Mouse (Mus musculus) frontal cortex, postnatal 25 days (tissue): ENCODE results near the gene Gp1ba.

Experiments used
- DNase-seq, 2 experiments: peaks; one replicate each; pipeline ENCODE4 v3.0.0; 2022; ENCODE audit warnings: low spot score in 2 of 2

The Gp1ba gene

DNA sequence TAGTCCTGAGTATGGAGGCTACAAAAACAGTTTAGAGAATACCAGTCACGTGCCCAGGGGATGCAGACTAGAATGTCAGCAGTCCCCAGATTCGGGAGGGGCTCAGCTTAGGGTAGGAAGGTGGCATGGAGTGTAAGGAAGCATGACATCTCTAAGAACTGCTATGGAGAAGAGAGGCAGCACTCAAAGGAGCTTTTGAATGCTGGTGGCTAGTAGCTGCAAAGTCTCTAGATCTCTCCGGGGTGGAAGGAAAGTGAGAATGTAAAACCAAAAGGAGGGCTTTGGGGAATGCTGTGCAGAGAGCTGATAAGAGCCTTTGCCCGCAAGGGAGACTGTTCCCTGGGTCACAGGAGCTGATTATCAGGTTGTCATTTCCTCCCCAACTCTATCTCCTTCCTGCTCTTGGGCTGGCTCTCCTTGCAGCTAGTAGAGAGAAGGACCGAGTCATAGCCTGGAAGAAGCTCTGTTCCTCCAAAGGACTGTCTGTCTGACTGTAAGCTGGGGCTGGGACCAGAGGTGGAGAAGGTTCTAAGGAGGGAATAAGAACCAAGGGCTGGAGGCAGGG, at the start of gene Gp1ba:
Gp1ba (plus strand) TSS at position 409 of the 565 bp plus-strand sequence.
- peak in 1 of 2 experiments; percentile 1 for DNase-seq

DNA sequence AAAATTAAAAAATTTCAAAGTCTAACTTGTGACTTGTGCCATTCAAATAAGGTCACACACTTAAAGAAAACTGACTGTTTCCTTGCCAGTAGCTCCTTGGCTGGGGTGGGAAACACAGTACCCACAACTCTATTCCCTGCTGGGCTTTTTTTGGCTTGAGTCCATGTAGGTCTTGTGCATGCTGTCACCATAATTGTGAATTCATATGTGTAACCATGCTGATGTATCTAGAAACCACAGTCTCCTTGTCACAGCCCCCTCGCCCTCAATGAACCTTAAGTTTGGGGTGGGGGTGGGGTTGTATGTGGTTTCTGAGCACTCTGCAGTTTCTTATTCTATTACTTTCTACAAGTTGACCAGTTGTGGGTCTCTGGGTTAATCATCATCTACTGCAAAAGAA, 47.2 kb upstream of the Gp1ba start:
- DNase-seq: no peak

- DNase-seq: no peak
These were observed 44.5 kb upstream of the Gp1ba start for GRCm38 (mm10) chr11:70594253-70594989.

DNA sequence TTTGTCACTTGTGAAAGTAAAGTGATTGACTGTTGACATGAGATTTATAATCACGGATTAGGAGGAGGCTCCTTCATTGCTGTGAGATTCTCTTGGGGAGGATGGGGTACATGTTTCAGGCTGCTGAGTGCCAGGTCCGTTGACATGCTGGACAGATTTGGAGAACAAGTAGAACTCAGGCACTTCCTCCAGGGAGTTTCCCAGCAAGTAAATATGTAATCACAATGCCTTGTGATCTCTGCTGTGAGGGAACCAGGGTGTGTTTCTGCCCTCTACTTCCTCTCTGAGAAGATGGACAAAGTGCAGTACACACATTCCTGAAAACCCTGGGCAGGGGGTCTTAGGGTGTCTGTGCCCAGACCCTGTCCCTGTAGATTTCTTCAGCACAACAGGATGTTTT, 43.3 kb upstream of the Gp1ba start:
- no peak for DNase-seq

DNA sequence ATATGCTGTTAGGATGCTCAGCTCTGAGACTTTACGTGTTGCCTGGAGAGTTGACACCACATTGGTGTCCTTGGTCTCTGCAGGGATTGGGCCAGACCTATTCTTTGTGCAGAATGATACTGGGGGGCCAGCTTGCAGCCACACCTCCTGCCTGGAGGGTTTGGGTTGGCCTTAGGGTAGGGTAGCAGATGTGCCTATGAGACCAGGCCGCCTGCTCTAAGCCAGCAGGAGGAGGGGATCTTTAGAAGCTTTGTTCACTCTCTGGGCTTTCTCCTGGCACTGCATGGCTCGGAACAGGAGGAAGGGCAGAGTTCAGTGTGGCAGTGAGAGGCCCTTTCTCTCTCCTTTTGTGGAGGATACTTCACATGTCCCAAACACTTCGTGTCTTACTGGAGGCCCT, 42.8 kb upstream of the Gp1ba start:
- no peak for DNase-seq

DNA sequence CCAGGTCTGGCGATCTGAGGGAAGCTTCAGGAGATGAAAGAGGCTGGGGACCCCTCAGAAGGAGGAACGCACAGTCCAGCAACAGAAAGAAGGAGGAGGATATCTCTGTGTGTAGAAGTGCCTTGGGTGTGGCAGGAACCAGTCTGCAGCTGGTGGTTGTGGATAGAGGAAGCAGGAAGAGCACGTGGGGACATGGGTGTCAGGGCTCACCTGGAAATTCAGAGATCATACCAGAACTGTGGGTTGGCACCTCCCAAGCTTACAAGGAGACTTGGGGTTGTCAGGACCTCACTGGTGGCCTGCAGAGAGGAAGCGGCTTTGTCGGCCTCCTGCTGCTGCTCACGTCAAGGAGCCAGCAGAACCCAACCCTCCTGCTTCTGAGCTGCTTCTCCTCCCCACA, 41.6 kb upstream of the Gp1ba start:
- DNase-seq: no peak

DNA sequence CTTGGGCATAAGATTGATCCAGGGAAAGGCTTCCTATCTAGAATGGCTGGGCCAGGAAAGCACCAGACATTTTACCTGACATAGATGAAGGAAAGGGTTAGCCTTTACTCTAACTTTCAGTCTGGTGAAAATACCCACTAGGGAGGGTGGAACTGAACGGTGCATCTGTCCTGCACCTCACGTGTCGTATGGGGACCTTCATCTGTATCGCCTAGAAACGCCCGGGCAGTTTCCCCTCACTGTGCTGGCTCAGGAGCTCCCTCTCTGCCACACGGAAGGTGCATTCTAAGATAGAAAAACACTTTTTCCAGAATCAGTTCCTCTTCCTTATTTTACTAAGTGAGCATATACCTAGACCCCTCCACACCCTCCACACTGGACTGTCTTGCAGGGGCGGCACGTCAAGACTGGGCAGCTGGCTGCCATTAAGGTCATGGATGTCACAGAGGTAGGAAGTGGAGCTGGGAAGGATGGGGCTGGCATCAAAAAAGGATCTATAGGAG, 40.4 kb upstream of the Gp1ba start:
- DNase-seq: no peak

DNA sequence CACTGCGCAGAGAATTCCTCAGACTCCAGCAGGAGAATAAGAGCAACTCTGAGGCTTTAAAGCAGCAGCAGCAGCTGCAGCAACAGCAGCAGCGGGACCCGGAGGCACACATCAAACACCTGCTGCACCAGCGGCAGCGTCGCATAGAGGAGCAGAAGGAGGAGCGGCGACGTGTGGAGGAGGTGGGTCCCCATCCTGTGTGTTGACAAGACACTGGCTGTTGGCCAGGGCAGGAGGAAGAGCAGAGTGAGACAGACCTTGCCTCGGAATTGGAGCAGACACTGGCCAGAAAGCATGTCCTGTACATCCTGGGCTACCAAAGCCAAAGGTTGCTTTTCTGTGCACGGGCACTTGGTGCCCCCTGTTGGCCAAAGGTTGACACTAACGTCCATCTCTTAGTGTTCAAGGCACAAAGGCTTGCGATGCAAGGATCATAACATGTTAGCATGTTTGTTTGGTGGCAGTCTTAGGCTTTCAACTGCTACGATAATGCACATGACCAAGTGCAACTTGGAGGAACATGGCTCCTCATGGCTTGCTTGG, 33.8 kb upstream of the Gp1ba start:
- DNase-seq: peak; percentile 55 to 57

GRCm38 (mm10) chr11:70606717-70607116, 32.2 kb upstream of the Gp1ba start:
- no peak for DNase-seq

GRCm38 (mm10) chr11:70607611-70608010, 31.3 kb upstream of the Gp1ba start:
- no peak for DNase-seq

GRCm38 (mm10) chr11:70608381-70609066, 30.4 kb upstream of the Gp1ba start:
- no peak for DNase-seq

DNA sequence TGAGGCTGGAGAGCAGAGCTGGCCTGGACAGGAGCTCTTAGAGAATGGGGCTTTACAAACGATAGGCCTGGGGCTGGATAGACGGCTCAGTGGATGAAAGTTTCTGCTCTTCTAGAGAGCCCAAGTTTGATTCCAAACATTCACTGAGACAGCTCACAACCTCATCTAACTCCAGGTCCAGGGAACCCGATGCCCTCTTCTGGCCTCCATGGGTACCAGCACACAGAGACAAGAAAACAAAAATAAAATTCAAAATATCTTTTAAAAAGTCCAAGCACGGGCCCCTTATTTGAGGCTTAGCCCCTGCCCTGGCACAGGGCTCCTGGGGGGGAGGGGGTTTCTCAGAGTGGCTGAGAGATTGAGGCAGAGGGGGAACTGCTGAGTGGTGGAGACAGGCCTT, 28.2 kb upstream of the Gp1ba start:
- DNase-seq: no peak

DNA sequence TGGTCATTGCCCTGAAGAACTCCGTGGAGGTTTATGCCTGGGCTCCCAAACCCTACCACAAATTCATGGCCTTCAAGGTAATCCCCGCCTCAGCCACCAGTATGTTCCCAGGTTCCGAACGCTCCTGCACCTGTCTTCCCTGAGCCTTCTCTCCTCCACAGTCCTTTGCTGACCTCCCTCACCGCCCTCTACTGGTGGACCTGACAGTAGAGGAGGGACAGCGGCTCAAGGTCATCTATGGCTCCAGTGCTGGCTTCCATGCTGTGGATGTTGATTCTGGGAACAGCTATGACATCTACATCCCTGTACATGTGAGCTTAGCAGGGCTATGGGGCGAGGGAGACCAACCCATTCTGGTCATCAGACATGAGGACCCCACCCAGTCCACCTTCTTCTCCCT, 26.4 kb upstream of the Gp1ba start:
- DNase-seq: no peak

DNA sequence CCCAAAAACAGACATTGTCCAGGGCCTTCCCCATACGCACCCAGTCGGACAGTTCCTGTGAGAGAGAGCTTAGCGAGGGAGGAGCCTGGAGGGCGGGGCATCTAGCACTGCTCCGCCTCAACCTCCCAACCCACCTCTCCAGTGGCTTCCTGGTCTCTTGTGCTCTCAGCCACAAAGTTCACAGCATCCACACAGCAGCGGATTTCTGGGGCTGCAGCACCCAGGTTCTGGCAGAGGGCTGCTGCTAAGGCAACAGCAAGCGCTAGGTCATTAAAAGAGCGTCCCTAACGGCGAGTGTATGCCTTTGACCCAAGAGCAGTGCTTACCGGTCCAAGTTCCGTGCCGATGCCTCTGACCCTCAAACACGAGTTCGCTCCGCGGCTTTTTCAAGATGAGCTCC, 23.8 kb upstream of the Gp1ba start:
- no peak for DNase-seq

DNA sequence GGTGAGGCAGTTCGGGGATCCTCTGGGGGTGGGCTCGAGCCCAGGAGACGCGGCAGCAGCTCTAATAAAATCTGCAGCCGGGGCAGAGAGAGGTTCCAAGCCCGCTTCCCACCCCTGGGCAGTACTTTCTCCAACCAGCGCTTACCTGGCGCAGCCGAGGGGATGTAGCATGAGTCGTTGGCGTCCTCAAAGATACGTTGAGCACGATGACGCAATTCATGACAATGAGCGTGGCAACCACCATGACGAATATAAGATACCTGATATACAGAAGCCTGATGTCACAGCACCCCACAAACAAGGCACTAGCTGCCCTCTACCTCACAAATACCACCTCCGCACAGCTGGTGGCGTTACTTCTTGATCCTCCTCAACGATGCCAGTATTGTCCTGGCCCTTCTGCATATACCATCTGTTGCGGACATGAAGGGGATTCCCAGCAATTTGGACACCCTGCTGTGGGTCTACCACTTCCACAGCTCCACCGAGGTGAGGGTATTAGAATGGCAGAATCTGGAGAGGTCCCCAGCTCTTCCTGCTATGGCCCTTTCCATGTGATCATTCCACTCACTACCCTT, 23.3 kb upstream of the Gp1ba start, which contains the start of gene 4930544D05Rik:
4930544D05Rik (plus strand) TSS at position 333 of the 578 bp plus-strand sequence.
- DNase-seq: no peak

DNA sequence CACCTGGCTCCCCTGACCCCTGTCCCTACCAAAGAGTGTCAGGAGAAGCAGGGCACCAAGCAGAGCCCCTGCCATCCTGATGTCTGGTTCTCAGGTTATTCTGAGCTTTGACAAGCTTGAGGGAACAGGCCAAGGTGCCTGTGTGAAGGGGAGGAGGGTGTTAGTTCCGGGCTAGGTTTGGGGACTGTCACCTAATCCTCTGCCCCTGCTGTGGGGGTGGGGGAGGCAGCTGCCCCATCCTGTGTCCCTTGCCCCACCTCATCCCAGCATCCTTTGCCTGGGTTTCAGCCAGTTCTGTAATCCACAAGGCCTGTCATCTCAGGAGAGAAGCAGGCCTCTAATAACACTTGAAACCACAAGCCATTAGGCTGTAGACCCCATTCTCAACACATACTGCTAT, 19.8 kb upstream of the Gp1ba start, which contains the start of gene Chrne:
Chrne (minus strand) TSS at position 116 of the 400 bp plus-strand sequence.
- no peak for DNase-seq

GRCm38 (mm10) chr11:70621972-70622814, 16.7 kb upstream of the Gp1ba start:
- DNase-seq: no peak

DNA sequence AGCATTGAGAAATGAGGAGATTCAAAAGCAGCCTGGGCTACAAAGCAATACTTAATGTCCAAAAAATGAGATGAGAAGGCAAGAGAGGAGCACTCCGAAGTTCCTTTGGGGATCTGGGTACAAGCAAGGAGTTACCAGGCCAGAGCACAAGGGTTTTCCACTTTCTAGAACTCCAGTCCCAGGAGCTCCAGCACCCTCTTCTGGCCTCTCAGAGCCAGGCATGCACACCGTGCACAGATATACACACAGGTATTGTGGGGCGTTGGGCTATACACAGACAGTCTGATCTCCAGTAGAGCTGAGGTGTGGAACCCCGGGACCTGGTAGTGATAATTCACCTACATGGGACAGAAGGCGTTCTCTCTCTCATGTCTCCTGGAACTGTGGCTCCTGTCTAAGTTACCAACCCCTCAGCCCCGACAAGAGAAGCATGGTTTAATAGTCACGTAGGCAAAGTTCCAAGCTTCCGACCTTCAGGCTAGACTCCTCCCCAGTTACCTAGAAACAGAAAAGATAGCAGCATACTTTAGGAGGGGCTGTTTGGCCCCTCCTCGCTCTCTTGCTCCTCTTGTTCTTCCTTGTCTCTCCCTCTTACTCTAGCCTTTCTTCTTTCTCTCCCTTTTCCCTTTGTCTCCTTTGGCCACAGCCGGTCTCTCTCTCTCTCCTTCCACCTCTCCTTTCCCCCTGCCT, 15.7 kb upstream of the Gp1ba start:
- no peak for DNase-seq

- no peak for DNase-seq
These were observed 13.4 kb upstream of the Gp1ba start for GRCm38 (mm10) chr11:70625473-70625872.

- DNase-seq: peak in 1 of 2 experiments; percentile 1
These were observed 12.0 kb upstream of the Gp1ba start for GRCm38 (mm10) chr11:70626877-70627276.
